Mouse (Mus musculus): ENCODE measurements around the gene Hist2h2aa1. TPM values are rescaled to one million over a fixed set of nuclear protein-coding genes. Genes with fewer than 3 reads are reported as not detected.
A peak's percentile ranks its signal among the peaks of the same experiment; 100 is the strongest.
"Not testable (repeated sequence)": the region's sequence is repeated elsewhere in the genome, so short reads cannot be mapped to it uniquely, and the experiment has no call there.

Hist2h2aa1 gene
- polyA plus RNA-seq, 1 experiment from 2014 or later, result 24.8 TPM

DNA sequence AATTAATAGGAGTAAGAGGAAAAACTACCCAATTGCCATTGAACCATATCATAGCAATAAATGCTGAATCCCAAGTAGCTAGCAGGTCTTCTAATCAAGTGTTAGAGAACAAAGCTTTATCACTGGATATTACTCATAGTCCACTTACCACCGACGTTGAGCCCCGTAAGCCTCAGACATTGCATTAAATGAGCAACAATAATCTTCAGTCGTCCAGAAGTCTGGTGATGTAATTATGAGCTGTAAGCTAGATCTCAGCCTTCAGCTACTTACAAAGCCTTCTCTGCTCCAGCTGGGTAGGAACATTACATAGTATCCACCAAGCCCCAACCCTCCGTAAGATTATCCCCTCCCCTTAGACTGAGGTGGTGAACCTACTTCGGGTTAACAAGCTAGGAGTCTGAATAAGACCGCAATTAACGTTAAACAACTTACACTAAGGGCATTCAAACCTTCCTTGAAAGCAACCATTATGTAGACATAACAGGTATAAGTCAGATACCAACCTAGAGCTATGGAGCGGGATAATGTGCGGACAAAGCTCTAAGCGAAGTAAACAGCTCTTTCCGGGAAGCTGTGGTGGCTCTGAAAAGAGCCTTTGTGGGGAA, 7.3 kb upstream of the Hist2h2aa1 start:
- WGBS (ENCODE audit: missing documents), result 11% methylated on average over 11 of the region's 12 CpGs
- H3K27ac ChIP-seq, result peak overlapping the region; percentile 74

DNA sequence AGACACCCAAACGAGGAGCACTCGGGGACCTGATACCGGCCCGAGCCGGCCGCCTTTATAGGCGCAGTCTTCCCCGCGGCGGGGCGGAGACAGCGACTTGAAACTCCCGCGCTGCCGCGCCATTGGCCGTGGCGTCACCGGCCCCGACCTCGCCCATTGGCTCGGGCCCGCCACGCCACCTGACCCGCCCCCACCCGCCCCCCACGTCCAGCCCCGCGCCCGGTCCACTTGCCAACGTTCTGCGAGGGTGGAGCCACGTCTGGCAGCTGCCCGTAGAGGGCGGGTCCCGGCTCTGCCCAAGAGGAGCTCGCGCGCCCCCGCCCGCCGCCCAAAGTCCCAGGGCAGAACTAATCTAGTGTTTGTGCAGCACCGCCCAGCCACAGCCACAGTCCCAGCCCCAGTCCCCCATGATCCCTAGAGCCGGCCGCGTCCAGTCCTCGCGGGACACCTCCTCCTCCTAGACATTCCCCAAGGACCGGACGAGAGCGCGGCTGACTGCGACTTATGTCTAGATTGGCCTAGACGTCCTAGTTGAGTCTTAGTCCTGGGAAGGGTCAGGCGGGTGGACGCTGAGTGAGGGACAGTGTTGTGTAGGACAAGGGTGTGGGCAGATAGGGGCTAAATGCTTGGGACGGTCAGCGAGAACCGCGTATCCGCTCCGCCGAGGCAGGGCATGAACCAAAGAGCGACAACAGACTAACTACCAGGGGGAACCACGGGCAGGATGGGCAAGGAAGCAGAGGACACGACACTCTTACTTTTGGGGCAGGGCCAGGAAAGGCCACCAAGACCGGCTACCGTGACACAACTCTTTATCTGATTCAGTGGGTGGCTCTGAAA, 6.1 kb upstream of the Hist2h2aa1 start, which contains the start of gene Hist2h3c2:
Hist2h3c2 (minus strand) TSS at position 174 of the 840 bp plus-strand sequence.
- no CpG with 5 or more reads among the region's 68 CpGs for WGBS (ENCODE audit: missing documents)
- H3K36me3 ChIP-seq (ENCODE audit: inconsistent target); H3K79me2 ChIP-seq (ENCODE audit: inconsistent target): not testable (repeated sequence)
- Histone ChIP-seq H3K27ac (peak within 1 kb of the TSS; percentile 74), H3K4me3 (ENCODE audit: inconsistent target) (peak within 1 kb of the TSS; percentile 43)

More for the DNA sequence above, 7.3 kb upstream of the Hist2h2aa1 start:
- Histone ChIP-seq H3K4me3 (ENCODE audit: inconsistent target) (peak overlapping the region; percentile 43), H3K79me2 (ENCODE audit: inconsistent target) (no peaks in the 10 kb centered on the region; the same call in 1 of the 2 replicates), H3K36me3 (ENCODE audit: inconsistent target) (no peaks in the 10 kb centered on the region)

DNA sequence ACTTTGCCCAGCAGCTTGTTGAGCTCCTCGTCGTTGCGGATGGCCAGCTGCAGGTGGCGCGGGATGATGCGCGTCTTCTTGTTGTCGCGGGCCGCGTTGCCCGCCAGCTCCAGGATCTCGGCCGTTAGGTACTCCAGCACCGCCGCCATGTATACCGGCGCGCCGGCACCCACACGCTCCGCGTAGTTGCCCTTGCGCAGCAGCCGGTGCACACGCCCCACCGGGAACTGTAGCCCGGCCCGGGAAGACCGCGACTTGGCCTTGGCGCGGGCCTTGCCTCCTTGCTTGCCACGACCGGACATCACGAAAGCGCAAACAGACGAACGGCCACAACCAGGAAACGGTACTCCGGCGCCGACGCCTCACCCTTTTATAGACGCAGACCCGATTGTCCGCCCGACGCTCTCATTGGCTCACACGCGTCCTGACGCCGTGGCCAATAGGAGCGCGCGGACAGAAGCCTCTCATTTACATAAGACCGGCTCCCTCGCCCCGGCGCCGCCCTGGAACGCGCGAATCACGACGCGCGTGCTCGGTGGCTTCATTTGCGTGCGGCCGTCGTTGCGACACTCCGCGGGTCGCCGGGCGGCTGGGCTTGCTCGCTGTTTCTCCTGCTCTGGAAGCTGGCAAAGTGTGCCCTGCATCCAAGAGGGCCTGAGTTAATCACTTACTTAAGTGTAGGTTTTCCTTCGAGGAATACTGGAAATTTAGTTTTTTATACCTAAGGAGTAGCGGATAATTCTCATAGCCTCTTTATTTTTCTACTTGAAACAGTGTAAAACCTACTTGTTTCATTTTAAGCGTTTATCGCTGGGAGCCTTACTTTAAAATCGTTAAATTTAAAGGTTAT, 5.1 kb upstream of the Hist2h2aa1 start, which contains the start of gene Hist2h2aa2:
Hist2h2aa2 (minus strand) TSS at position 328 of the 850 bp plus-strand sequence.
- not testable (repeated sequence) for H3K79me2 ChIP-seq (ENCODE audit: inconsistent target); H3K36me3 ChIP-seq (ENCODE audit: inconsistent target)
- Histone ChIP-seq H3K4me3 (ENCODE audit: inconsistent target) (peak within 1 kb of the TSS; percentile 24; the same call in 1 of the 2 replicates), H3K27ac (peak within 1 kb of the TSS; percentile 76)
- WGBS (ENCODE audit: missing documents), result 7% methylated on average over 14 of the region's 85 CpGs

DNA sequence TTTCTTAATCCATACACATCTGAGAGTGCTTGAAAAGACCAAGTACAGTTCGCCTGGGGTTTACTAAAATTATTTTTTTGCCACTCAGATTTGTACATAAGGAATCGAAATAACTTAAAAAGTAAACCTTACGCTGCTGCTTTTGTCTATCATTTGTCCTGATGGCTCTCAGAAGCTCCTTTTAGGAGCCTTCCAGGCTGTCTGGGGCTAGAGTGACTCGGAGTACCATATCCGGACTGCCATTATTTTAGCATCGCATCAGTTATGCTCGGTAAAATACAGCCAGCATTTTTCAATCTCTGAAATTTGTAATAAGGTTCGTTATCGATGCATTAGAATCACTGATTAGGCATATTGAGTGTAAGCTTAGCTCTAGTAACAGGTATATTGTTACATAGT, 4.5 kb upstream of the Hist2h2aa1 start:
- H3K27ac ChIP-seq, result peak overlapping the region; percentile 76
- no peaks in the 10 kb centered on the region for H3K36me3 ChIP-seq (ENCODE audit: inconsistent target)
- H3K4me3 ChIP-seq (ENCODE audit: inconsistent target), result no peak overlapping the region
- 89% methylated on average over 9 of the region's 9 CpGs for WGBS (ENCODE audit: missing documents)
- H3K79me2 ChIP-seq (ENCODE audit: inconsistent target), result no peaks in the 10 kb centered on the region; the same call in 1 of the 2 replicates

DNA sequence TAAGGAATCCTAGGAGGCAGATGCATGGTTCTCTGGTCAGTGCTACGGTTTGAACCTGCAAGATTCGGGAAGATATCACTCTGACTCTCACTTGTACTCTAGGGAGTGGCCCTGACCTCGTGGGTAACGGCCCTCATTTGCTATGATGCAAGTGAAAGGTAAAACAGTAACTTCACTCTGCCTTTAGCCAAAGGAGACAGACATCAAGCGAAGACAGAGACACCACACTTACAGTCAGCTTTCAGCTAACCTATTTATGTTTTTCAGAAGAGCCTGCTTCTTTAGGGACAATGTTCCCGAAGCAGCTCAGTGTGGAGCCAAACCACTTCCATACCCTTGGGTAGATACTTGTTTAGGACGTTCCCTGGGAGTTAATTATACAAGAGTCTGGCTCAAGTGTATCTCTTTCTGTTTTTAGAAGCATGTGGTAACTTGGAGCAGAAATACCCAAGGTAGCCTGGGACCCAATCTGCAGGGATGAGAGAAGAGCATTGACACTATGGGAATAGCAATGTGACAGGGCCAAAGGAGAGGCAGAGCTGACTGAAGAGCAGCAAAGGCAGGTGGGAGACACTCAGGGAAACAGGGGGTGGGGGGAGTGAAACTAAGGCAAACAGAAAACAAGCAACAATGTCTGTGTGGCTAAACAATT, 1.2 kb upstream of the Hist2h2aa1 start:
- 82% methylated on average over 4 of the region's 7 CpGs for WGBS (ENCODE audit: missing documents)
- Histone ChIP-seq H3K27ac (peak overlapping the region; percentile 99), H3K36me3 (ENCODE audit: inconsistent target) (no peaks in the 10 kb centered on the region), H3K79me2 (ENCODE audit: inconsistent target) (peaks cover 19% of the 10 kb centered on the region; the same call in 1 of the 2 replicates), H3K4me3 (ENCODE audit: inconsistent target) (peak overlapping the region; percentile 54; the same call in 1 of the 2 replicates)

DNA sequence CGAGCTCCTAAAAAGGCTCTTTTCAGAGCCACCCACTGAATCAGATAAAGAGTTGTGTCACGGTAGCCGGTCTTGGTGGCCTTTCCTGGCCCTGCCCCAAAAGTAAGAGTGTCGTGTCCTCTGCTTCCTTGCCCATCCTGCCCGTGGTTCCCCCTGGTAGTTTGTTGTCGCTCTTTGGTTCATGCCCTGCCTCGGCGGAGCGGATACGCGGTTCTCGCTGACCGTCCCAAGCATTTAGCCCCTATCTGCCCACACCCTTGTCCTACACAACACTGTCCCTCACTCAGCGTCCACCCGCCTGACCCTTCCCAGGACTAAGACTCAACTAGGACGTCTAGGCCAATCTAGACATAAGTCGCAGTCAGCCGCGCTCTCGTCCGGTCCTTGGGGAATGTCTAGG, 721 bp downstream of the Hist2h2aa1 start:
- Histone ChIP-seq H3K79me2 (ENCODE audit: inconsistent target) (peaks cover 21% of the 10 kb centered on the region; the same call in 1 of the 2 replicates), H3K27ac (peak overlapping the region; percentile 58), H3K4me3 (ENCODE audit: inconsistent target) (peak overlapping the region; percentile 23; the same call in 1 of the 2 replicates)
- H3K36me3 ChIP-seq (ENCODE audit: inconsistent target), result not testable (repeated sequence)
- WGBS (ENCODE audit: missing documents), result no CpG with 5 or more reads among the region's 21 CpGs

DNA sequence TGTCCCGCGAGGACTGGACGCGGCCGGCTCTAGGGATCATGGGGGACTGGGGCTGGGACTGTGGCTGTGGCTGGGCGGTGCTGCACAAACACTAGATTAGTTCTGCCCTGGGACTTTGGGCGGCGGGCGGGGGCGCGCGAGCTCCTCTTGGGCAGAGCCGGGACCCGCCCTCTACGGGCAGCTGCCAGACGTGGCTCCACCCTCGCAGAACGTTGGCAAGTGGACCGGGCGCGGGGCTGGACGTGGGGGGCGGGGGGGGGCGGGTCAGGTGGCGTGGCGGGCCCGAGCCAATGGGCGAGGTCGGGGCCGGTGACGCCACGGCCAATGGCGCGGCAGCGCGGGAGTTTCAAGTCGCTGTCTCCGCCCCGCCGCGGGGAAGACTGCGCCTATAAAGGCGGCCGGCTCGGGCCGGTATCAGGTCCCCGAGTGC, 1.1 kb downstream of the Hist2h2aa1 start, which contains the start of gene Hist2h3c1:
Hist2h3c1 (plus strand) TSS at position 259 of the 430 bp plus-strand sequence.
- no CpG with 5 or more reads among the region's 47 CpGs for WGBS (ENCODE audit: missing documents)
- not testable (repeated sequence) for H3K36me3 ChIP-seq (ENCODE audit: inconsistent target)
- Histone ChIP-seq H3K27ac (peak within 1 kb of the TSS; percentile 62), H3K4me3 (ENCODE audit: inconsistent target) (peak within 1 kb of the TSS; percentile 50), H3K79me2 (ENCODE audit: inconsistent target) (peaks cover 21% of the 10 kb centered on the region; the same call in 1 of the 2 replicates)

DNA sequence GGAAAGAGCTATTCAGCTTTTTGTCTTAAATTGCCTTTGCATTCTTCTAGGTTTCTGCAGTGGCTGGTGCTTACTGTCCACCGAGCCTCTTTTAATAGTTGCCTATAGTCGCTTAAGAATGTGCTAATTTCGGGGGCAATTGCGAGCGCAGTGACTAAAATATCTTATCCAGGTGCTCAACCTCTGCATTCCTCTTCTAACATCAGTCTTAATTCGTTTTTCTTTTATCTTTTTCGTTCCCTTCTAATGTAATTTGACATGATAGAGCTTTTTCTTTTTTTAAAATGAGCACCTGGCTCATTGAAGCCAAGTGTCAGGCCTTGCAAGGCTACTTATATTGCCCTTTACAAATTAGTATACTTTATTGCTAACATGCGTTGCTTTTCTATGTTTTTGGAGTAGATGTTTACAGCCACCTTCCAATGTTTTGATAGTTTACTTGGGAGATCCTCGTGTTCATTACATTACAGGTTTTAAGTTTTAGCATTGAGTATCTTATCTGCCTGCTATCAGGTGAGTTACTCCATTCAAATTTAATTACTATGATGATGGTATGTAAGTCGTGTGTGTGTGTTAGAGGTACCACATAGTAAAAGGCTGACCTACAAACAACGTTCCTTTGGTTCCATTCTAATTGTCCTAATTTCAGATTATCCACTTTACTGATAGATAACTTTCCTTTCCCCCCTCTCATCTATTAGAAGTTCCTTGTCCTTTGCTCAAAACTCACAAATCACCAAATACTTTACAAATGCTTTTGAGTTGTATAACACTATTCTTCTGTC, 2.3 kb downstream of the Hist2h2aa1 start:
- Histone ChIP-seq H3K79me2 (ENCODE audit: inconsistent target) (peaks cover 21% of the 10 kb centered on the region; the same call in 1 of the 2 replicates), H3K27ac (peak overlapping the region; percentile 62), H3K36me3 (ENCODE audit: inconsistent target) (no peaks in the 10 kb centered on the region), H3K4me3 (ENCODE audit: inconsistent target) (peak overlapping the region; percentile 50)
- WGBS (ENCODE audit: missing documents), result 28% methylated on average over 11 of the region's 11 CpGs

DNA sequence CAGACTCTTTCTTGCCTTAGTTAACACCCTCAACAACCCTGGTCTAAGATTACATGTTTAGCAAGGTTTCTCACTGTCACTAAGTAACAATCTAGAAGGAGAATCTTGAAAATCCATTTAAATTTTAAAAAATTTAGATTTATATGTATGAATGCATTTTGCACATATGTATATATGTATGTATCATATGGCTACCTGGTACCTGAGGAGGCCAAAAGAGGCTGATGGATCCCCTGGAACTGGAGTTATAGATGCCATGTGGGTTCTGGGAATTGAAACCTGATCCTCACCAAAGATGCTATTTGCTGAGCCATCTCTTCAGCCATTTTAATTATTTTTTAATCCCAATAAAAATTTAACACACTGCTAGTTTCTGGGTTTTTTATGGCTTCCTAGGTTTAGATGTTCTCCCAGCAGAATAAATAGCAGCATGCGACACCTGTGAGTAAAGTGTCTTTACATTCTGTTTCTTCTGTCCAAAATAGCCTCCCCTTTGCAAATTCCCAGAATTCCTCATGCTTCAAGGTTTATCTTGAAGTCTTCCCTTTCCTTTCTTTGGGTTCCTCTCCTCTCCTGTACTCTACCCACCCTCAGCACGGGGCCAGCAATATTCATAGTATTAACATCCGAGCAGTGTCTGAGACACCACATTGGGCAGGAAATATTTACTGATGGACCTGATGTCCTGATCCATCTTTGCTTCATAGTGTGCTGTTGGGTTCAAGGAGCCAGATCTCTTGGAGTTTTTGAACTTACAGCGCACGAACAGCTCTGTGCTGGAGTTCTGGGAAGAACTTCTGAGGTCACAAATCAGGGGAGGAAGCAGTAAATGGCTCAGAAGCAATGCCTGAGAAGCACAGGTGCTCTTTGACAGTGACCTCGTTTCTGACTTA, 3.1 kb downstream of the Hist2h2aa1 start:
- Histone ChIP-seq H3K4me3 (ENCODE audit: inconsistent target) (peak overlapping the region; percentile 50), H3K36me3 (ENCODE audit: inconsistent target) (no peaks in the 10 kb centered on the region), H3K27ac (peak overlapping the region; percentile 62), H3K79me2 (ENCODE audit: inconsistent target) (peaks cover 21% of the 10 kb centered on the region; the same call in 1 of the 2 replicates)
- 73% methylated on average over 6 of the region's 6 CpGs for WGBS (ENCODE audit: missing documents)

DNA sequence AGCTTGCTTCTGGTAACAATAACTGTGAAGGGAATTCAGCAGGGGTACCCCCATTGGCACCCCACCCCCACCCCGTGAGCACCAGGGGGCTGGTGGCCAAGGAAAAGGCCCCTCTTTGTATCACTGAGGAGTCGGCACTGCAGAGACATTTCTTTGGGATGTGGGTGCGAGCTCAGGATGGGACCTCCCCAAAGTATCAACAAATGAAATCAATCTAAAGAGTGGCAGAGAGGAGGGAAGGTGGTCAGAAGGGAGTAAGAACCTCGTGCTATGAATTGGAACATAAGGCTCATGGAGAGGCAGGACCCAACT, 3.7 kb downstream of the Hist2h2aa1 start:
- WGBS (ENCODE audit: missing documents), result 100% methylated on average over 3 of the region's 4 CpGs
- Histone ChIP-seq H3K27ac (0 out of 2 replicates have a peak overlapping the region, but pooled peaks have one; percentile 62), H3K4me3 (ENCODE audit: inconsistent target) (peak overlapping the region; percentile 50; the same call in 1 of the 2 replicates), H3K36me3 (ENCODE audit: inconsistent target) (no peaks in the 10 kb centered on the region), H3K79me2 (ENCODE audit: inconsistent target) (peaks cover 21% of the 10 kb centered on the region; the same call in 1 of the 2 replicates)

DNA sequence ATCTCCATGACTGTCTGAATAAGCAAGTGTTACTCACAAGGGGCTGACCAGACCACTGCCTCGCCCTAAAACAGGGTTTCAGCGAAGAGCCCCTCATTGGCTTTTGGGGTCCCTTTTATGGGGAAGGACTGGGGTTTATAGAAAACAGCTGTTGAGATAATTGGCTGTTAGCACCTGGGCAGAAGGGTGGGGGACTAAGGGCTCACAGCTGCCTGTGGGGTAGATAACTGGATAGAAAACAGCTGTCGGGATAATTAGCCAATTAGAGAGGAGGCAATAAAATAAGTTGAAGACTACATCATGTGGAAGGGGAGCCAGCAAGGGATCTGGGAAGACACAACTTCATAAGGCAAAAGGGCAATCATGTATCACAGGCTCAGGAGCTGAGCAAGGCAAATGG, 5.6 kb downstream of the Hist2h2aa1 start:
- no peak overlapping the region for H3K4me3 ChIP-seq (ENCODE audit: inconsistent target)
- peaks cover 21% of the 10 kb centered on the region; the same call in 1 of the 2 replicates for H3K79me2 ChIP-seq (ENCODE audit: inconsistent target)
- H3K27ac ChIP-seq, result peak overlapping the region; percentile 89
- no peaks in the 10 kb centered on the region for H3K36me3 ChIP-seq (ENCODE audit: inconsistent target)
- WGBS (ENCODE audit: missing documents), result 92% methylated on average over 3 of the region's 3 CpGs

DNA sequence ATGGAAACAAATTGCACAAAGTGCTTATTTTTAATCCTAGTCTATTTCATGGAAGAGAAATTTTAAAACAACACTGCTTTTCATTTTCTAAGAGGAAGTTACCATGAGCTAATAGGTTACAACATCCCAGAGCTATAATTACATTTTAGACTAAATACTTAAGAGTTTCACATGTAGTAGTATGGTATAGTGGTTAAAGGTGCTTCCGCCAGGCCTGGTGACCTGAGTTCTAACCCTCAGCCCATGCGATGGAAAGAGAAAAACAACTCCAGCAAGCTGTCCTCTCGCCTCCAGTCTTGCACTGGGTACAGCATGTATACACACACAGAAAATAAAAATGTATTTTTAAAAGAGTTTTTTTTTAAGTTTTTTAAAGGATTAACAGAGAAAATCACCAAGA, 6.5 kb downstream of the Hist2h2aa1 start:
- 22% methylated on average over 3 of the region's 3 CpGs for WGBS (ENCODE audit: missing documents)
- Histone ChIP-seq H3K79me2 (ENCODE audit: inconsistent target) (peaks cover 21% of the 10 kb centered on the region; the same call in 1 of the 2 replicates), H3K27ac (peak overlapping the region; percentile 89), H3K36me3 (ENCODE audit: inconsistent target) (no peaks in the 10 kb centered on the region), H3K4me3 (ENCODE audit: inconsistent target) (peak overlapping the region; percentile 2; the same call in 1 of the 2 replicates)

Measured in macrophage (primary cell).